Mouse (Mus musculus): ENCODE measurements at regions not wholly inside any gene's neighbourhood (a gene's known extent, or its start where the extent isn't known, plus 50 kb on each side); places are given as distances from the start of the nearest gene placed in this dataset.

DNA sequence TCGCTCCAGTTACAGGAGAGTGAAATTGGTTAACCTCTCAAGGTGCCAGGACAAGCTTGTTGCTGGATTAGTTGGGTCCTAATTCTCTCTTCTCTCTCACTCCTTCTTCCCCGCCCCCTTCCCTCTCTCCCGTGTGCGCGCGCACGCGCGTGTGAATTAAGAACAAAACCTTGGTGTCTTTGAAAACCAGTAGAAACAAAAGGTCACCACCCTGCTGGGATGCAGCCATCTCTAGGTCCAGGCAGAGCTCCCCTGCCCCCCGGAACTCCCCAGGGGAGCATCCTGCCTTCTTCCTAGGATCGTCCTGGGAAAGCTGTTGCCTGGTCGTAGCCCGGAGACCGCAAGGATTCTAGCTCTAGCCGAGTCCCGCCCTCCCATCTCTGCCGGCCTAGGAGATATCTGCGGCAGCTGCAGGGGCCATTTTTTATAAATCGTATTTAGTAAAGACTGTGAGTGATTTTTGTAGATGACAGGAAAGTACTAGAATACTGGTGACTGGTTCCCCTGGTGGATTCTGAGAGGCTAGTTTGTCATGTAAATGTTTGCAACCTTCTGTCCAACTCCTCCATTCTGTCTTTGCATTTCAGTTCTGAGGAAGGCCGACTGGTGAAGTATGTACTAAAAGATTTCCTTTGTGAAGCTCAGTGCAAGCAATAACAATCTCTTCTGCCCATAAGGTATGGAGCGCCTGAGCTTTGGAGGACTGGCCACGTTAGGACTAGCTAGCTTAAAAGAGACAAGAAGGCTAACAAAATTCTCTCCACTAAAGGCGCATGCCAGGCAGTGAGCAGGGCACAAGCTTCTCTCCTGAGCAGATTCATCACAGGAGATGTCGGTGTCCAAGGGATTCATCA lies 195.2 kb downstream of the Enc1 start:
- no peak for TF ChIP-seq MAX (IDR thresholded peaks at IDR 0.05; ENCODE audit: low read length)
- TF ChIP-seq CHD2 (IDR thresholded peaks at IDR 0.05; ENCODE audit: low read length): no peak
- TF ChIP-seq CTCF (IDR thresholded peaks at IDR 0.05 in 2 of 3, conservative IDR thresholded peaks at IDR 0.05 in 1 of 3; ENCODE audit: control insufficient read depth in 1 of 3, insufficient read depth in 1 of 3, low read depth in 2 of 3, low read length in 3 of 3, poor library complexity in 1 of 3, severe bottlenecking in 1 of 3): no peak

Data from MEL (cell line).